Mouse (Mus musculus): Measurements from ENCODE around the gene Prr15.

The Prr15 gene

DNA sequence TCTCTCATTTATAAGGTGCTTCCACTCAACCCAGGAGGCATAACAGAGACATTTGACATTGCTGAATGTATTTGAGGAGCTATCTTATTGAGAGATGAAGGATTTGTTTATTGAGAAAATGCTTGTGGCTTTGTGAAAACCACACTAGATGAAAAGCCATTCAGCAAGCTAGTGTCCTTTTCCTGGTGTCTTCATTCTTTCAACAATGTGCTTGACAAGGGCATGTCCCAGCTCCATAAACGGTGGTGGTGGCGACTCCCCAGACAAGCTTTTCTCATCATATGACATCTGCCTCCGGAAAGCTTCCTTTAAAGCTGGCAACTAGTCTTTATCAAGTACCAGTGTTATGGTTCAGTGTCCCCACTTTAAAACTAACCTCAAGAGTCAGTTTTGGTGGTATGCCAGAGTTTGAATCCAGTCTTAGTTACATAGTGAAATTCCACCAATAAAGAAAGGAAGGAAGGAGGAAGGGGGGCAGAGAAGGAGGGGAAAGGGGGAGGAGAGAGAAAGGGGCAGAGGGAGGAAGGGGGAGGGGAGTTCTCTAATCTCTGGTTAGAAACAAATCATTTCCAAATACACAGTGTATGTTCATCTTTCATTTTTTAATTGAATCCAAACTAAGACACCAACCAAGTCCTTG is at the start of gene Prr15:
Gene Prr15, plus strand, starts transcription at position 590 of the 640 bp plus-strand sequence.
- Histone ChIP-seq H3K27me3 (ENCODE audit: control insufficient read depth, insufficient read depth, low read length, poor library complexity, severe bottlenecking) (no peaks in the 10 kb centered on the region), H3K36me3 (ENCODE audit: control insufficient read depth, insufficient read depth, low read length, poor library complexity, severe bottlenecking) (no peaks in the 10 kb centered on the region)
- no peak for DNase-seq (ENCODE audit: low read depth, low spot score)

DNA sequence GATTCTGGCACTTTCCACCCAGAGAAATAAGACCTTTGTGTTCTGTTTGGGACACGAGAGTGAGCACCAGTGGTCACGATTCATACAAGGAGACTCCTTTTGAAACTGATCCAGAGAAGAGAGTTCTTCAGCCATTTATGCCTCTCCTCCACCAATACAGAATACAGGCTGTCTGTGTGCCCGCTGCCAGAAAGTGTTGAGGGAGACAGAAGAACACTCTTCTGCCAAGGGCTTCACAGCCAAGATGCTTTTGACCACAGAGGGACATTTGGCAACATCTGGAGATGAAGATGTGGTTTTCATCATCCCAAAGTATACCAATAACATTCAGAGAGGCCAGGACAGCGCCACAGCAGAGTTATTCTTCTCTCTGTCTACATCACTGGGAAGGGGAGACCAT is 48.4 kb upstream of the Prr15 start:
- Histone ChIP-seq H3K27me3 (ENCODE audit: control insufficient read depth, insufficient read depth, low read length, poor library complexity, severe bottlenecking) (no peaks in the 10 kb centered on the region), H3K36me3 (ENCODE audit: control insufficient read depth, insufficient read depth, low read length, poor library complexity, severe bottlenecking) (no peaks in the 10 kb centered on the region)
- no peak for DNase-seq (ENCODE audit: low read depth, low spot score)

DNA sequence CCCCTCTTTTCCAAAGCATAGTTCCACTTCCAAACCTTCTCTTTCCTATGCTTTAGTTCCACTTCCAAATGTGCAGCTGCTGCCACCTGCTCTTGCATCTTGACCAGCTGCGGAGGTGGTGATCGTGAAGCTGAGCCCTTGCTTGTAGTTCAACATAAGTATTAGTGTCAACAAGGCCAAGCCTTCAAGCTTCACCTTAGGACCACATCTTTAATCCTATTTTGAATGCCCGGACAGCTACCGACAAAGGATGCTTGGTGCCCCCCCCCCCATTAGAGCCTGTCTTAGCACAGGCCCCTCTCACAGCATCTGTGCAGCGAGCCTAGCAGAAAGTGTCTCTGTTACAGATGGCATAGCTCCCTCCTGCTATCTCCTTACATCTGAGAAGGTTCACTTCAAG is 47.8 kb upstream of the Prr15 start:
- Histone ChIP-seq H3K27me3 (ENCODE audit: control insufficient read depth, insufficient read depth, low read length, poor library complexity, severe bottlenecking) (no peaks in the 10 kb centered on the region), H3K36me3 (ENCODE audit: control insufficient read depth, insufficient read depth, low read length, poor library complexity, severe bottlenecking) (no peaks in the 10 kb centered on the region)
- no peak for DNase-seq (ENCODE audit: low read depth, low spot score)

GRCm38 (mm10) chr6:54278613-54279012 is 47.0 kb upstream of the Prr15 start:
- DNase-seq (ENCODE audit: low read depth, low spot score) = no peak
- Histone ChIP-seq H3K27me3 (ENCODE audit: control insufficient read depth, insufficient read depth, low read length, poor library complexity, severe bottlenecking) (no peaks in the 10 kb centered on the region), H3K36me3 (ENCODE audit: control insufficient read depth, insufficient read depth, low read length, poor library complexity, severe bottlenecking) (no peaks in the 10 kb centered on the region)

GRCm38 (mm10) chr6:54279391-54279790 is 46.2 kb upstream of the Prr15 start:
- Histone ChIP-seq H3K36me3 (ENCODE audit: control insufficient read depth, insufficient read depth, low read length, poor library complexity, severe bottlenecking) (no peaks in the 10 kb centered on the region), H3K27me3 (ENCODE audit: control insufficient read depth, insufficient read depth, low read length, poor library complexity, severe bottlenecking) (no peaks in the 10 kb centered on the region)
- DNase-seq (ENCODE audit: low read depth, low spot score) = no peak

- Histone ChIP-seq H3K36me3 (ENCODE audit: control insufficient read depth, insufficient read depth, low read length, poor library complexity, severe bottlenecking) (no peaks in the 10 kb centered on the region), H3K27me3 (ENCODE audit: control insufficient read depth, insufficient read depth, low read length, poor library complexity, severe bottlenecking) (no peaks in the 10 kb centered on the region)
- DNase-seq (ENCODE audit: low read depth, low spot score) = no peak
These were observed 45.4 kb upstream of the Prr15 start for GRCm38 (mm10) chr6:54280248-54280647.

- no peak for DNase-seq (ENCODE audit: low read depth, low spot score)
- no peaks in the 10 kb centered on the region for H3K36me3 ChIP-seq (ENCODE audit: control insufficient read depth, insufficient read depth, low read length, poor library complexity, severe bottlenecking)
These were observed 42.3 kb upstream of the Prr15 start for GRCm38 (mm10) chr6:54283299-54283698.

GRCm38 (mm10) chr6:54284167-54284711 is 41.4 kb upstream of the Prr15 start:
- Histone ChIP-seq H3K27me3 (ENCODE audit: control insufficient read depth, insufficient read depth, low read length, poor library complexity, severe bottlenecking) (no peaks in the 10 kb centered on the region), H3K36me3 (ENCODE audit: control insufficient read depth, insufficient read depth, low read length, poor library complexity, severe bottlenecking) (no peaks in the 10 kb centered on the region)
- DNase-seq (ENCODE audit: low read depth, low spot score) = no peak

More at GRCm38 (mm10) chr6:54283299-54283698, 42.3 kb upstream of the Prr15 start:
- H3K27me3 ChIP-seq (ENCODE audit: control insufficient read depth, insufficient read depth, low read length, poor library complexity, severe bottlenecking) = no peaks in the 10 kb centered on the region

- H3K36me3 ChIP-seq (ENCODE audit: control insufficient read depth, insufficient read depth, low read length, poor library complexity, severe bottlenecking) = no peaks in the 10 kb centered on the region
- no peak for DNase-seq (ENCODE audit: low read depth, low spot score)
- H3K27me3 ChIP-seq (ENCODE audit: control insufficient read depth, insufficient read depth, low read length, poor library complexity, severe bottlenecking) = no peaks in the 10 kb centered on the region
These were observed 38.8 kb upstream of the Prr15 start for GRCm38 (mm10) chr6:54286813-54287212.

GRCm38 (mm10) chr6:54289774-54290500 is 35.7 kb upstream of the Prr15 start:
- Histone ChIP-seq H3K27me3 (ENCODE audit: control insufficient read depth, insufficient read depth, low read length, poor library complexity, severe bottlenecking) (no peaks in the 10 kb centered on the region), H3K36me3 (ENCODE audit: control insufficient read depth, insufficient read depth, low read length, poor library complexity, severe bottlenecking) (no peaks in the 10 kb centered on the region)
- DNase-seq (ENCODE audit: low read depth, low spot score) = no peak

GRCm38 (mm10) chr6:54297231-54297630 is 28.4 kb upstream of the Prr15 start:
- Histone ChIP-seq H3K27me3 (ENCODE audit: control insufficient read depth, insufficient read depth, low read length, poor library complexity, severe bottlenecking) (no peaks in the 10 kb centered on the region), H3K36me3 (ENCODE audit: control insufficient read depth, insufficient read depth, low read length, poor library complexity, severe bottlenecking) (no peaks in the 10 kb centered on the region)
- DNase-seq (ENCODE audit: low read depth, low spot score) = no peak

DNA sequence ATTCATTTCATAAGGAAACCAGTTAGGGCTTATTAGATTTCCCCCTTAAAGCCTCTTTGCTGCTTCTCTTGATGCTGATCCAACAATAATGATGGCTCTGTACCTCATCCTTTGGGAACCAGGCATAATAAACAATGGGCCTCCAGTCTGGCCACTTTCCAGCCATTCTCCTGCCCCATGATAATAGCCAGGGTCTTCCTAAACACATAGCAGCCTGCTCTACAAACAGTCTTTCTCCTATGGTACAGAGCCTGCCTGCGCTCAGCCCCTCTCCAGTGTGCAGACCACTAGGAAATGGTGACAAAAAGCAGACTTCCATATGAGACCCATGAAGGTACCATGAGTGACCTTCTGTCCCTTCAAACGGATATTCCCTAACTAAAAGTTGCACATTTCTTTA is 26.2 kb upstream of the Prr15 start:
- Histone ChIP-seq H3K36me3 (ENCODE audit: control insufficient read depth, insufficient read depth, low read length, poor library complexity, severe bottlenecking) (no peaks in the 10 kb centered on the region), H3K27me3 (ENCODE audit: control insufficient read depth, insufficient read depth, low read length, poor library complexity, severe bottlenecking) (no peaks in the 10 kb centered on the region)
- DNase-seq (ENCODE audit: low read depth, low spot score) = no peak

- DNase-seq (ENCODE audit: low read depth, low spot score) = no peak
- H3K36me3 ChIP-seq (ENCODE audit: control insufficient read depth, insufficient read depth, low read length, poor library complexity, severe bottlenecking) = no peaks in the 10 kb centered on the region
- H3K27me3 ChIP-seq (ENCODE audit: control insufficient read depth, insufficient read depth, low read length, poor library complexity, severe bottlenecking) = no peaks in the 10 kb centered on the region
These were observed 19.9 kb upstream of the Prr15 start for GRCm38 (mm10) chr6:54305777-54306176.

GRCm38 (mm10) chr6:54313071-54313470 is 12.6 kb upstream of the Prr15 start:
- DNase-seq (ENCODE audit: low read depth, low spot score) = no peak
- H3K36me3 ChIP-seq (ENCODE audit: control insufficient read depth, insufficient read depth, low read length, poor library complexity, severe bottlenecking) = no peaks in the 10 kb centered on the region

GRCm38 (mm10) chr6:54318618-54319017 is 7.0 kb upstream of the Prr15 start:
- no peaks in the 10 kb centered on the region for H3K36me3 ChIP-seq (ENCODE audit: control insufficient read depth, insufficient read depth, low read length, poor library complexity, severe bottlenecking)
- H3K27me3 ChIP-seq (ENCODE audit: control insufficient read depth, insufficient read depth, low read length, poor library complexity, severe bottlenecking) = no peaks in the 10 kb centered on the region
- no peak for DNase-seq (ENCODE audit: low read depth, low spot score)

More at GRCm38 (mm10) chr6:54313071-54313470, 12.6 kb upstream of the Prr15 start:
- H3K27me3 ChIP-seq (ENCODE audit: control insufficient read depth, insufficient read depth, low read length, poor library complexity, severe bottlenecking) = no peaks in the 10 kb centered on the region

Measured in splenic B cell, adult 2 months (primary cell).